Mouse (Mus musculus): ENCODE results near the gene Astn2. TPM values are rescaled to one million over a fixed set of nuclear protein-coding genes. Genes with fewer than 3 reads are reported as not detected.

The Astn2 gene
- polyA plus RNA-seq, 1 experiment from 2014 or later = 0.52 TPM

DNA sequence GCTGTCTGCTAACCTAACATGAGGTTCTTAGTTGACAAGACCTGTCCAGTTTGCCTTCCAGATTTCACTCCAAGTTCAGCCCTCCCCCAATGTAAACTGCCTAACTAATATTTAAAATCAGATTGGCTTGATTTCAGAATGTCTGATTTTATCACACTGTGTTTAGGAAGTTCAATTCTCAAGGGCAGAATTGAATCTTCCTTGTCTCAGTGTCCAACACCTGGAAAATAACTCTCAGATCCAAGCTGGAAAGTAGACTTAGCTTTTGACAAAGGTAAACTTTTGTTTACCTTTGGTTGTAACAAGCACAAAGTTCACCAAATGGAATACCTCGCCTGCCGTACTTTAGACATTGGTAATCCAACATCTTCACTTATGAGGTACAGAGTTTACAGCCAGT lies 1027.8 kb downstream of the Astn2 start:
- no peaks in the 10 kb centered on the region for H3K4me1 ChIP-seq (ENCODE audit: control insufficient read depth, insufficient read depth, low read length)
- 96% methylated on average over 2 of the region's 2 CpGs for WGBS

DNA sequence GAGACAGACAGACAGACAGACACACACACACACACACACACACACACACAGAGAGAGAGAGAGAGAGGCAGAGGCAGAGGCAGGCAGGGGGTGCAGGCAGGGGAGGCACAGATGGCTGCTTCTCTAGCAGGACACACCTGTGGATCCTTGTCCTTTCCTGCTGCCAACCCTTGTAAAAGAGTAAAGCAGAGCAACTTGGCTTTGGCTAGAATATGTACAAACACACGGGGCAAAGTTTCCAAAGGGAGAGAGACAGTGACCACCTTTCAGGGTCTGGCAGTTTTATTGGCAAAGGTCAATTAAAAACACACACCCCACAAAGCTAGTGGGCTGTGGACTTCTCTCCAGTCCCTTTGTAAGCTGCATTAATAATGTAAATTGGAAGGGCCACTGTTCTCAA lies 1030.6 kb downstream of the Astn2 start:
- Histone ChIP-seq H3K4me3 (ENCODE audit: low read depth, low read length) (no peak overlapping the region), H3K27ac (ENCODE audit: low read depth, low read length) (no peak overlapping the region), H3K27me3 (ENCODE audit: control insufficient read depth, insufficient read depth, low read length) (no peaks in the 10 kb centered on the region), H3K36me3 (ENCODE audit: control insufficient read depth, insufficient read depth, low read length) (no peaks in the 10 kb centered on the region), H3K4me2 (ENCODE audit: low read depth) (no peak overlapping the region), H3K9ac (ENCODE audit: low read length) (no peak overlapping the region), H3K9me3 (ENCODE audit: control insufficient read depth, low read length) (no peaks in the 10 kb centered on the region), H3K4me1 (ENCODE audit: control insufficient read depth, insufficient read depth, low read length) (no peaks in the 10 kb centered on the region)
- DNase-seq (ENCODE audit: low spot score) = no peak
- ATAC-seq (ENCODE audit: insufficient read depth, low FRiP score, low TSS enrichment) = no peak
- 33% methylated on average over 1 of the region's 1 CpGs for WGBS

More for the DNA sequence above, 1027.8 kb downstream of the Astn2 start:
- H3K27me3 ChIP-seq (ENCODE audit: control insufficient read depth, insufficient read depth, low read length) = no peaks in the 10 kb centered on the region
- H3K9ac ChIP-seq (ENCODE audit: low read length) = no peak overlapping the region
- no peak overlapping the region for H3K4me3 ChIP-seq (ENCODE audit: low read depth, low read length)
- H3K9me3 ChIP-seq (ENCODE audit: control insufficient read depth, low read length) = no peaks in the 10 kb centered on the region
- DNase-seq (ENCODE audit: low spot score) = no peak
- ATAC-seq (ENCODE audit: insufficient read depth, low FRiP score, low TSS enrichment) = no peak
- H3K27ac ChIP-seq (ENCODE audit: low read depth, low read length) = no peak overlapping the region
- H3K36me3 ChIP-seq (ENCODE audit: control insufficient read depth, insufficient read depth, low read length) = no peaks in the 10 kb centered on the region
- H3K4me2 ChIP-seq (ENCODE audit: low read depth) = no peak overlapping the region

DNA sequence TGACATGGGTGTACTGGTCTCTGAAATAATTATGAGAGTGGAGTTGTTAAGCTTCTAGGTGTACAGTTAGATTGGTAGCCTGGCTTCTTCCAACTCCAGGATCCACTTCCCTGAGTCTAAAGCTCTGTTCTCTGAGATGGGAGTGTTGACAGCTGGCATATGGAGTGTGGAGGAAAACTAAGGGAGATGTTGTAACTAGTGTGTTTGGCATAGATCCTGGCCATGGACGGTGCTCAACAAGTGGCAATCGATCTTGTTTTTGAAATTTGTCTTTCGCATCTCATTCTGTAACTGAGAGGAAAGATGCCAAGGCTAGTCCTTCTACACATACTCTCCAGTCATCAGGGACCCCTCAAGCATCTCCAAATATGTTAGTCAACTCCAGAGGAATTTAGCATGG lies 1031.7 kb downstream of the Astn2 start:
- Histone ChIP-seq H3K9me3 (ENCODE audit: control insufficient read depth, low read length) (no peaks in the 10 kb centered on the region), H3K27me3 (ENCODE audit: control insufficient read depth, insufficient read depth, low read length) (no peaks in the 10 kb centered on the region), H3K36me3 (ENCODE audit: control insufficient read depth, insufficient read depth, low read length) (no peaks in the 10 kb centered on the region), H3K4me3 (ENCODE audit: low read depth, low read length) (no peak overlapping the region), H3K9ac (ENCODE audit: low read length) (no peak overlapping the region), H3K27ac (ENCODE audit: low read depth, low read length) (no peak overlapping the region), H3K4me1 (ENCODE audit: control insufficient read depth, insufficient read depth, low read length) (no peaks in the 10 kb centered on the region), H3K4me2 (ENCODE audit: low read depth) (no peak overlapping the region)
- DNase-seq (ENCODE audit: low spot score) = no peak
- ATAC-seq (ENCODE audit: insufficient read depth, low FRiP score, low TSS enrichment) = no peak
- 91% methylated on average over 3 of the region's 3 CpGs for WGBS

DNA sequence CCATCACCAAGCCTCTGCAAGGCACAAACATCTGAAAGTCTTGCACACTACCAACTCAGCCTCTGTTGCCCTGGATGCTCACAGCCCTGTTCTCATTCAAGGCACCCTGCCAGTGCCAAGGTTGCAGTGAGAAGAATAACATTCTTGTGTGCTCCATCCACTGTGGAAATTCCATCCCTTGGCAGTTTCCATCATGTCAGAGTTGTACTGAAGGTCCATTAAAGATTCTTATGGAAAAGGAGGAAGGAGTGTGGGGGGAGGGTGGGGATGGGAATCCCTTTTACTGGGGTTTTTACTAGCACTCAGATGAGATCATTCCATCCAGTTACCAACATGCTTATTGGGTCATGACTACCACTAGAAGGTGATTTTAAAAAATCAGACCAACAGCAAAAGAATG lies 1037.3 kb downstream of the Astn2 start:
- H3K27me3 ChIP-seq (ENCODE audit: control insufficient read depth, insufficient read depth, low read length) = no peaks in the 10 kb centered on the region
- no peaks in the 10 kb centered on the region for H3K36me3 ChIP-seq (ENCODE audit: control insufficient read depth, insufficient read depth, low read length)
- H3K9me3 ChIP-seq (ENCODE audit: control insufficient read depth, low read length) = no peaks in the 10 kb centered on the region
- ATAC-seq (ENCODE audit: insufficient read depth, low FRiP score, low TSS enrichment) (no peak), DNase-seq (ENCODE audit: low spot score) (no peak)
- H3K27ac ChIP-seq (ENCODE audit: low read depth, low read length) = no peak overlapping the region
- H3K4me2 ChIP-seq (ENCODE audit: low read depth) = no peak overlapping the region
- no peaks in the 10 kb centered on the region for H3K4me1 ChIP-seq (ENCODE audit: control insufficient read depth, insufficient read depth, low read length)
- no peak overlapping the region for H3K9ac ChIP-seq (ENCODE audit: low read length)
- H3K4me3 ChIP-seq (ENCODE audit: low read depth, low read length) = no peak overlapping the region

DNA sequence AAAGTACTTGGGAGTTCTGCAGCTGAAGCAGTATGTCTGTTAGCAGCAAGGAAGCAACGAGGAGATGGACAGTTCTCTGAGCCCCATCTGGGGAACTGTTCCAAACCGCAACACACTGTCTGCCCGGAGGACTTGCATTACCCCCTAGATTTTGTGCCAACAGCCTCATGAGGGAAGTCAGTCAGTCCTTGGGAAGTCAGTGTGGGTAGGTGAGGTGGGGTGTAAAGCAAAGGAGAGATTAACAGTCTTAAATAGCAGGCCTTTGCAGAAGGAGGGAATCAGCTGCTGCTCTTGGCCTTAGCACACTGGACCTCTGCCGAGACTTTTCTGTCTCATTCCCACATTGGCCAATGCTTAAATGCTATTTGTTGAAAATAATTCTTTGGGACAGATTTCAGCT lies 1049.8 kb downstream of the Astn2 start:
- H3K9me3 ChIP-seq (ENCODE audit: control insufficient read depth, low read length) = no peaks in the 10 kb centered on the region
- no peak overlapping the region for H3K27ac ChIP-seq (ENCODE audit: low read depth, low read length)
- H3K4me3 ChIP-seq (ENCODE audit: low read depth, low read length) = no peak overlapping the region
- WGBS = 62% methylated on average over 4 of the region's 4 CpGs
- H3K9ac ChIP-seq (ENCODE audit: low read length) = no peak overlapping the region
- no peaks in the 10 kb centered on the region for H3K4me1 ChIP-seq (ENCODE audit: control insufficient read depth, insufficient read depth, low read length)
- DNase-seq (ENCODE audit: low spot score) (no peak), ATAC-seq (ENCODE audit: insufficient read depth, low FRiP score, low TSS enrichment) (no peak)
- no peaks in the 10 kb centered on the region for H3K36me3 ChIP-seq (ENCODE audit: control insufficient read depth, insufficient read depth, low read length)
- H3K4me2 ChIP-seq (ENCODE audit: low read depth) = no peak overlapping the region
- H3K27me3 ChIP-seq (ENCODE audit: control insufficient read depth, insufficient read depth, low read length) = no peaks in the 10 kb centered on the region

DNA sequence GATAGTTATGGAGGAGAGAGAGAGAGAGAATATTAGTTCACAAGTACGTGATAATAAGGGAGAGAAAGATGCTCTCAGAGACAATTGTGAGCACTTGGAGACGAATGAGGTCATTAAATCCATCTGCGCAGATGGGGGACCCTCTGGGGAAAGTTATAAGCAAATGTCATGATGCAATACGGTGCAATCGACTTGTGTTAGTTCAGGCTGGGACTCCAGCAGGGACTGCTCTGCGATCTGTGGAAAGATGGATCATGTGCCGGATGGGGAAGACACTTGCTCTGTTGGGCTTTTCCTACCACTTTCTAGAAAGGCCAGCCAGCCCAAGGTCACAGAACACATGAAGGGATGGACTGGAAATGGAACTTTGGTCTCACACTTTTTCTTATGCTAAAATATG lies 1053.9 kb downstream of the Astn2 start:
- Histone ChIP-seq H3K4me2 (ENCODE audit: low read depth) (no peak overlapping the region), H3K27me3 (ENCODE audit: control insufficient read depth, insufficient read depth, low read length) (no peaks in the 10 kb centered on the region), H3K4me3 (ENCODE audit: low read depth, low read length) (no peak overlapping the region), H3K27ac (ENCODE audit: low read depth, low read length) (no peak overlapping the region), H3K36me3 (ENCODE audit: control insufficient read depth, insufficient read depth, low read length) (no peaks in the 10 kb centered on the region), H3K9ac (ENCODE audit: low read length) (no peak overlapping the region), H3K4me1 (ENCODE audit: control insufficient read depth, insufficient read depth, low read length) (no peaks in the 10 kb centered on the region), H3K9me3 (ENCODE audit: control insufficient read depth, low read length) (no peaks in the 10 kb centered on the region)
- peak; percentile 27 for DNase-seq (ENCODE audit: low spot score)
- no peak for ATAC-seq (ENCODE audit: insufficient read depth, low FRiP score, low TSS enrichment)
- 66% methylated on average over 7 of the region's 7 CpGs for WGBS

DNA sequence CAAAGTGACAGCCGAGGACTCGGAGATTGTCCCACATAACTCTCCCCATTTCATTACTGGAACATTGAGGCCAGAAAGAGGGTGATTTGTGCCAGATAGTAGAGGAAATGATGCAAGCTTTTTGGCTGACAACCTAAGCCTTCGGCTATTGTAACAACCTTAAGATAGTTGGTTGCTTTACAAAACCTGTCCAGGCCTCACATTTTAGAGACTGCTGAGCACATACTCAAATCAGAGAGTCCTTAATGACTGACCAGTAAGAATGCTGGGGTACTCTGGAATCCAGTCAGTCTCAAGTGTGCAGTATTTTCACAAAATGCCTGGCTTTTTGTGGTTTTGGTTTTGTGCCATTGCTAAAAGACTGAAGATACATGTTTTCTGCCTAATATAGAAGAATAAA lies 1062.6 kb downstream of the Astn2 start:
- Histone ChIP-seq H3K4me2 (ENCODE audit: low read depth) (no peak overlapping the region), H3K27ac (ENCODE audit: low read depth, low read length) (no peak overlapping the region), H3K4me3 (ENCODE audit: low read depth, low read length) (no peak overlapping the region), H3K27me3 (ENCODE audit: control insufficient read depth, insufficient read depth, low read length) (no peaks in the 10 kb centered on the region), H3K36me3 (ENCODE audit: control insufficient read depth, insufficient read depth, low read length) (no peaks in the 10 kb centered on the region), H3K9ac (ENCODE audit: low read length) (no peak overlapping the region), H3K4me1 (ENCODE audit: control insufficient read depth, insufficient read depth, low read length) (no peaks in the 10 kb centered on the region), H3K9me3 (ENCODE audit: control insufficient read depth, low read length) (no peaks in the 10 kb centered on the region)
- ATAC-seq (ENCODE audit: insufficient read depth, low FRiP score, low TSS enrichment) = no peak
- WGBS = 92% methylated on average over 3 of the region's 3 CpGs
- DNase-seq (ENCODE audit: low spot score) = no peak

DNA sequence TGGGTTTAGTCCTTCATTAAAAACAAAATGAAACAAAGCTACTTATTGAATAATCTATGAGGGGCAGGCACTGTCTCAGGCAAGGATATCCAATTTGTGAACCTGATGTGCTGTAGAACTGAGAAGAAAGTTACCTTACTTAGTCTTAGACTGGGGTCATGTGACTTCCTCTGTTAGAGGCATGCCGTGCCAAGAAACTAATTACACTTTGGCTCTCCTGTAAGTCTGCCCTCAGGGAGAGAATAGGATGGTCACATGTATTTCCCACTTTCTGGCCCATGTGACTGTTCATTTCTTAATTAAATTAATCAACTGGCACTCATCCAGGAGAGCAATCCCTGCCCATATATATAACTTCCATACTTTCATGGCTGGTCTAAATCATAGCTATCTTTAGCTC lies 1070.7 kb downstream of the Astn2 start:
- no peak overlapping the region for H3K4me3 ChIP-seq (ENCODE audit: low read depth, low read length)
- ATAC-seq (ENCODE audit: insufficient read depth, low FRiP score, low TSS enrichment) (no peak), DNase-seq (ENCODE audit: low spot score) (no peak)
- H3K36me3 ChIP-seq (ENCODE audit: control insufficient read depth, insufficient read depth, low read length) = no peaks in the 10 kb centered on the region
- WGBS = 67% methylated on average over 1 of the region's 1 CpGs
- no peak overlapping the region for H3K4me2 ChIP-seq (ENCODE audit: low read depth)
- H3K27ac ChIP-seq (ENCODE audit: low read depth, low read length) = no peak overlapping the region
- H3K27me3 ChIP-seq (ENCODE audit: control insufficient read depth, insufficient read depth, low read length) = no peaks in the 10 kb centered on the region
- no peak overlapping the region for H3K9ac ChIP-seq (ENCODE audit: low read length)
- no peaks in the 10 kb centered on the region for H3K9me3 ChIP-seq (ENCODE audit: control insufficient read depth, low read length)
- no peaks in the 10 kb centered on the region for H3K4me1 ChIP-seq (ENCODE audit: control insufficient read depth, insufficient read depth, low read length)

All from neural tube, embryonic 11.5 days (tissue).